Mouse (Mus musculus) midbrain, embryonic 14.5 days (tissue): ENCODE measurements at regions not wholly inside any gene's neighbourhood (a gene's known extent, or its start where the extent isn't known, plus 50 kb on each side); places are given as distances from the start of the nearest gene placed in this dataset.

Experiments
- ATAC-seq: fragments of 200-750 bp; cut with Nextera tagmentation; 2 replicates; pipeline ENCODE4 v1.8.0; 2017; ENCODE audit warnings: moderate number of reproducible peaks, moderate library complexity; ENCODE audit not compliant: low FRiP score, low TSS enrichment
- DNase-seq: peaks from one replicate; pipeline ENCODE4 v3.0.0-alpha.2; 2015
- H3K27ac ChIP-seq: fragments of 300-500 bp; sonication (generic); replicated peaks from 2 replicates; pipeline ENCODE4 v1.5.1; 2014; ENCODE audit warnings: mild to moderate bottlenecking, low read depth, low read length, moderate library complexity
- H3K27me3 ChIP-seq: fragments of 300-500 bp; sonication (generic); 2 replicates; pipeline ENCODE4 v1.6.1; 2014; ENCODE audit warnings: low read length, control low read depth, mixed read lengths; ENCODE audit not compliant: control insufficient read depth, insufficient read depth
- H3K36me3 ChIP-seq: fragments of 300-500 bp; sonication (generic); 2 replicates; pipeline ENCODE4 v1.6.1; 2014; ENCODE audit warnings: low read length, control low read depth; ENCODE audit not compliant: control insufficient read depth, insufficient read depth
- H3K4me1 ChIP-seq: fragments of 300-500 bp; sonication (generic); 2 replicates; pipeline ENCODE4 v1.6.1; 2014; ENCODE audit warnings: mild to moderate bottlenecking, antibody characterized with exemption, low read length, control low read depth; ENCODE audit not compliant: control insufficient read depth, insufficient read depth
- H3K4me2 ChIP-seq: fragments of 300-500 bp; sonication (generic); 2 replicates; pipeline ENCODE4 v1.6.1; 2014; ENCODE audit warnings: mild to moderate bottlenecking, low read length, moderate library complexity
- H3K4me3 ChIP-seq: fragments of 300-500 bp; sonication (generic); replicated peaks from 2 replicates; pipeline ENCODE4 v1.5.1; 2014; ENCODE audit warnings: low read depth, low read length
- H3K9ac ChIP-seq: fragments of 300-500 bp; sonication (generic); replicated peaks from 2 replicates; pipeline ENCODE4 v1.6.1; 2014; ENCODE audit warnings: mild to moderate bottlenecking, low read length, moderate library complexity
- H3K9me3 ChIP-seq: fragments of 300-500 bp; sonication (generic); 2 replicates; pipeline ENCODE4 v1.6.1; 2016; ENCODE audit warnings: low read length, control low read depth, mixed read lengths; ENCODE audit not compliant: control insufficient read depth
- WGBS: fragments of 180-500 bp; shearing (Covaris S2); extraction: QIAGEN DNeasy Blood & Tissue Kit; methylation state at CpG from one replicate; pipeline ENCODE4 v1.1.7; 2014; 5-methylcytosine and 5-hydroxymethylcytosine counted together

DNA sequence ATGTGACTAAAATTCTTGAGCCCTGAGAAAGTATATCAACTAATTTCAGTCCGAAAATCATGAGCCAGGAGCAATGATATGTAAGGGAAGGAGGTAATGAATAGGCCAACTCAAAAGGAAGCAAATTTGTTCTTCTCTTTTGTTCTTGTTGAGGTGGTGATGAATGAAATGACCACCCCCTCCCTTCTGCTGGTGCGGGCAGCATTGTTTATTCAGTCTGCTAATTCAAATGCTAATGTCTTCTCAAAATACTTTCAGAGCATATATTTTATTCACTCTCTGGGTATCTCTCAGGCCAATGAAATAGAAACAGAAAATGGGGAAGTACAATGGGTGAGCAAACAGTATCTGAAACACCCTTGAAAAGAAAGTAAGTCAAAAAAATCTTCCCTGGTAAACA lies 1870.4 kb downstream of the Pcdh19 start:
- Histone ChIP-seq H3K36me3 (no peaks in the 10 kb centered on the region), H3K9ac (no peak overlapping the region), H3K27ac (no peak overlapping the region), H3K27me3 (no peaks in the 10 kb centered on the region), H3K4me1 (no peaks in the 10 kb centered on the region), H3K9me3 (no peaks in the 10 kb centered on the region), H3K4me2 (no peak overlapping the region), H3K4me3 (no peak overlapping the region)
- 21% methylated on average over 2 of the region's 2 CpGs for WGBS
- DNase-seq: no peak
- ATAC-seq: no peak

DNA sequence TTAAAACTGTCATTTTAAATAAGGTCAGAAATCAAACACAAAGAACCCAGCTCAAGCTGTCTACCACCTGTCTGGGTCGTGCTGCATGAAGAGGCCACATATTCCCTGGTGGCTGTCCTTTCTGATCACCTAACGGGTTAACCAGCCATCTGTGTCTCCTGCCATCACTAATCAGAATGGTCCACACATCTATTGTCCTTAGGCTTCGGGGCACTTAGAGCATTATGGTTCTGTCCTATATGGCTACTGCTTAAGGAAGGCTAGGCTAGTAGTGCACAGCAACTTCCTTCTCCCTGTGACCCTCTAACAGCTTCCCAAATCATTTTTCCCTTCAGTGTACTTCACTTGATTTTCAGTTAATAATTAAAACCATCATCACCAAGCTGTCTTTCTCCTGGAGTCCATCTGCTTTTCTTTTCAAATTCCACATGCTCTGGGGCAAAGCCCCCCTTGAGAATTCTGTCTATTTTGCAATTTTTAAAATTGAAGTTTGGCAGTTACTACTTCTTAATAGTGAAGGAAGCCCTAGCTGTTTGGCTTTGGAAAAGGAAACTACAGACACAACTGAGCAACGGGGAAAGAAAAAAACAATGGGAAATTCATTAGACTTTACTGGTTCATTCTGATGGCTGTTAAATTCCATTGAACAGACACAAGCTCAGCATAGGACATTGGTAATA lies 1914.6 kb downstream of the Pcdh19 start:
- WGBS: 36% methylated on average over 4 of the region's 4 CpGs
- no peak overlapping the region for H3K9ac ChIP-seq
- H3K36me3 ChIP-seq: no peaks in the 10 kb centered on the region
- no peaks in the 10 kb centered on the region for H3K9me3 ChIP-seq
- no peak overlapping the region for H3K4me3 ChIP-seq
- H3K27me3 ChIP-seq: no peaks in the 10 kb centered on the region
- ATAC-seq: peak; percentile 43; the same call in 1 of the 2 replicates
- no peaks in the 10 kb centered on the region for H3K4me1 ChIP-seq
- no peak overlapping the region for H3K27ac ChIP-seq
- DNase-seq: peak; percentile 23
- no peak overlapping the region for H3K4me2 ChIP-seq
